10 mouse cellular contexts compared by ENCODE assay signal in genomic region chr15:30191931-30192668, GRCm38 (mm10). TPM values are rescaled to one million over a fixed set of nuclear protein-coding genes. Genes with fewer than 3 reads are reported as not detected.
A peak's percentile ranks its signal among the peaks of the same experiment; 100 is the strongest.
DNase-seq lines count a peak whose midpoint lies in the region; ATAC-seq and TF ChIP-seq lines count a peak whose summit lies in the region.
"Had no signal": no experiment of that assay in that cellular context is flagged by ENCODE, and none has a peak within 500 bp of the region (broad histone marks: within the 10 kb centered on the region; RNA-seq: fewer than 3 reads in every experiment).

No protein-coding gene starts in this region.

- intact Hi-C loops in left cerebral cortex, postnatal 25 days (cut with DNase I): no loop called here
- intact Hi-C loops in heart, postnatal 36 days (cut with DNase I): no loop called here

- peak; percentile 6 for DNase-seq in adrenal gland, postnatal 14 days
- DNase-seq in adrenal gland, postnatal 4 days (ENCODE audit: low spot score in 2 of 2): no peak
- peak; percentile 75 for DNase-seq in forebrain, postnatal 0 days
- peak; percentile 49 to 77 for DNase-seq in left cerebral cortex, postnatal 25 days (ENCODE audit: low spot score in 2 of 2)
- DNase-seq in heart, postnatal 36 days: no peak
- no peak for DNase-seq in testis, postnatal 14 days (ENCODE audit: low spot score)

- H3K4me1 ChIP-seq in forebrain, postnatal 0 days (ENCODE audit: insufficient read depth): peaks cover 8% of the 10 kb centered on the region

- WGBS in forebrain, postnatal 0 days: 34% methylated on average over 5 of the region's 5 CpGs

- H3K9ac ChIP-seq in forebrain, postnatal 0 days: no peak overlapping the region

- no peaks in the 10 kb centered on the region for H3K27me3 ChIP-seq in forebrain, postnatal 0 days (ENCODE audit: insufficient read depth, low read length)

- H3K27ac ChIP-seq in forebrain, postnatal 0 days (ENCODE audit: low read depth, low read length): no peak overlapping the region

- peak; percentile 72 for ATAC-seq in cerebellum, adult (ENCODE audit: insufficient number of reproducible peaks, low FRiP score, low TSS enrichment)
- peak; percentile 95 for ATAC-seq in forebrain, postnatal 0 days
- no peak for ATAC-seq in erythroid progenitor cell, adult 5-6 weeks (replicated peaks; ENCODE audit: low FRiP score, poor library complexity, severe bottlenecking)

- no peaks in the 10 kb centered on the region for H3K36me3 ChIP-seq in forebrain, postnatal 0 days (ENCODE audit: insufficient read depth)

- TF ChIP-seq CTCF in forebrain, postnatal 0 days (IDR thresholded peaks at IDR 0.05; ENCODE audit: low read depth): no peak

- H3K4me3 ChIP-seq in forebrain, postnatal 0 days (ENCODE audit: low read depth, low read length): no peak overlapping the region

- no peaks in the 10 kb centered on the region for H3K9me3 ChIP-seq in forebrain, postnatal 0 days (ENCODE audit: low read length)

- no peak overlapping the region for H3K4me2 ChIP-seq in forebrain, postnatal 0 days (ENCODE audit: low read depth)

RNA-seq across cellular contexts. Expression of gene Ctnnd2, which starts 19.7 kb away (rescaled TPM):
- 2.8 and 5.8 TPM in 2 replicates for total RNA-seq in adrenal gland, postnatal 14 days (2021)
- total RNA-seq in adrenal gland, postnatal 4 days (2021): 10 to 100 TPM; 10.2 to 10.4 TPM
- 130 and 134 TPM in 2 replicates for total RNA-seq in forebrain, postnatal 0 days (2014; rRNA removed)
- polyA plus RNA-seq in forebrain, postnatal 0 days (2015; fragmentation: Nextera tagmentation; extraction: Ambion mirVana): 62.1 and 73.6 TPM in 2 replicates
- 100 to 1,000 TPM; 251 to 266 TPM for total RNA-seq in left cerebral cortex, postnatal 25 days (2021)
- under 1 TPM; 0.11 to 0.25 TPM for total RNA-seq in heart, postnatal 36 days (2021)
- 1.8 TPM in 1 of 2 replicates, not detected in the other for total RNA-seq in erythroid progenitor cell, adult 5-6 weeks (2015; ENCODE audit: low replicate concordance)
- not detected in 2 replicates for total RNA-seq in erythroid progenitor cell, adult 5-6 weeks (2017; ENCODE audit: low replicate concordance)
- total RNA-seq: granulocyte monocyte progenitor cell, adult 5-6 weeks; MEL had no signal

Comparison
In these comparisons a context has a peak if more than half of its experiments do, and no peak if none do; other contexts are left out.
1. DNase-seq: peak in adrenal gland, postnatal 14 days (single experiment), forebrain, postnatal 0 days (single experiment) and left cerebral cortex, postnatal 25 days (2 of 2); none in adrenal gland, postnatal 4 days (0 of 2), heart, postnatal 36 days (0 of 2) and testis, postnatal 14 days (single experiment).
2. RNA of gene Ctnnd2, which starts 19.7 kb away (total RNA-seq): 251 to 266 TPM in left cerebral cortex, postnatal 25 days and 130 to 134 TPM in forebrain, postnatal 0 days; 10.2 to 10.4 TPM in adrenal gland, postnatal 4 days, 2.8 to 5.8 TPM in adrenal gland, postnatal 14 days, 0.11 to 0.25 TPM in heart, postnatal 36 days and 1.8 TPM in erythroid progenitor cell, adult 5-6 weeks; every median in the first group is over 10 times any median in the second.